Mouse (Mus musculus) liver, embryonic 12.5 days (tissue): Measurements from ENCODE around the gene Atf6. TPM values are rescaled to one million over a fixed set of nuclear protein-coding genes. Genes with fewer than 3 reads are reported as not detected.
A peak's percentile ranks its signal among the peaks of the same experiment; 100 is the strongest.

Experiments used
- ATAC-seq: fragments of 200-750 bp; cut with Nextera tagmentation; 2 replicates; pipeline ENCODE4 v1.8.0; 2017; ENCODE audit warnings: moderate number of reproducible peaks, mild to moderate bottlenecking, moderate library complexity
- H3K27ac ChIP-seq: fragments of 300-500 bp; sonication (generic); 2 replicates; pipeline ENCODE4 v1.5.1; 2016; ENCODE audit warnings: mild to moderate bottlenecking
- H3K27me3 ChIP-seq: fragments of 300-500 bp; sonication (generic); replicated peaks from 2 replicates; pipeline ENCODE4 v1.6.1; 2016; ENCODE audit warnings: mild to moderate bottlenecking, moderate library complexity
- H3K36me3 ChIP-seq: fragments of 300-500 bp; sonication (generic); 2 replicates; pipeline ENCODE4 v1.6.1; 2016; ENCODE audit warnings: mild to moderate bottlenecking, moderate library complexity
- H3K4me1 ChIP-seq: fragments of 300-500 bp; sonication (generic); 2 replicates; pipeline ENCODE4 v1.6.1; 2016
- H3K4me2 ChIP-seq: fragments of 300-500 bp; sonication (generic); 2 replicates; pipeline ENCODE4 v1.6.1; 2016; ENCODE audit warnings: mild to moderate bottlenecking, moderate library complexity
- H3K4me3 ChIP-seq: fragments of 300-500 bp; sonication (generic); 2 replicates; pipeline ENCODE4 v1.5.1; 2016; ENCODE audit warnings: mild to moderate bottlenecking, moderate library complexity
- H3K9ac ChIP-seq: fragments of 300-500 bp; sonication (generic); 2 replicates; pipeline ENCODE4 v1.6.1; 2016; ENCODE audit warnings: mild to moderate bottlenecking, moderate library complexity
- H3K9me3 ChIP-seq: fragments of 300-500 bp; sonication (generic); replicated peaks from 2 replicates; pipeline ENCODE4 v1.6.1; 2016; ENCODE audit warnings: mild to moderate bottlenecking, moderate library complexity
- WGBS: fragments of 180-500 bp; shearing (Covaris S2); methylation state at CpG from one replicate; pipeline ENCODE4 v1.1.7; 2016; ENCODE audit not compliant: insufficient replicate concordance; 5-methylcytosine and 5-hydroxymethylcytosine counted together
- polyA plus RNA-seq: library from polyadenylated mRNA; unstranded; fragments of >200 nt; fragmentation: Nextera tagmentation; extraction: Ambion mirVana; gene quantifications from 2 replicates; pipeline ENCODE4 v1.2.1, GENCODE M21; 2016

The Atf6 gene
- polyA plus RNA-seq, 1 experiment from 2014 or later, result 9.6 TPM

- Histone ChIP-seq H3K36me3 (no peaks in the 10 kb centered on the region), H3K4me2 (no peak overlapping the region), H3K4me1 (peaks cover 4% of the 10 kb centered on the region), H3K27me3 (peaks cover 26% of the 10 kb centered on the region), H3K9ac (no peak overlapping the region), H3K27ac (no peak overlapping the region), H3K4me3 (no peak overlapping the region), H3K9me3 (no peaks in the 10 kb centered on the region)
- 37% methylated on average over 16 of the region's 16 CpGs for WGBS
- no peak for ATAC-seq
Observed at GRCm38 (mm10) chr1:170898413-170899075, 31.0 kb upstream of the Atf6 start.

- Histone ChIP-seq H3K27ac (no peak overlapping the region), H3K4me3 (no peak overlapping the region), H3K9ac (no peak overlapping the region), H3K27me3 (peaks cover 9% of the 10 kb centered on the region), H3K4me1 (peaks cover 4% of the 10 kb centered on the region), H3K4me2 (no peak overlapping the region), H3K9me3 (no peaks in the 10 kb centered on the region), H3K36me3 (no peaks in the 10 kb centered on the region)
- 40% methylated on average over 5 of the region's 5 CpGs for WGBS
- ATAC-seq, result no peak
Observed at GRCm38 (mm10) chr1:170896651-170897281, 29.2 kb upstream of the Atf6 start.

GRCm38 (mm10) chr1:170894603-170895602, 27.3 kb upstream of the Atf6 start:
- no peaks in the 10 kb centered on the region for H3K36me3 ChIP-seq
- H3K4me1 ChIP-seq, result no peaks in the 10 kb centered on the region
- H3K4me3 ChIP-seq, result no peak overlapping the region
- H3K4me2 ChIP-seq, result no peak overlapping the region
- ATAC-seq, result no peak
- H3K9me3 ChIP-seq, result no peaks in the 10 kb centered on the region
- peaks cover 9% of the 10 kb centered on the region for H3K27me3 ChIP-seq
- H3K27ac ChIP-seq, result no peak overlapping the region
- no peak overlapping the region for H3K9ac ChIP-seq
- 52% methylated on average over 9 of the region's 9 CpGs for WGBS

GRCm38 (mm10) chr1:170892279-170892678, 24.7 kb upstream of the Atf6 start:
- Histone ChIP-seq H3K27me3 (peaks cover 7% of the 10 kb centered on the region), H3K36me3 (no peaks in the 10 kb centered on the region), H3K27ac (no peak overlapping the region), H3K4me3 (no peak overlapping the region), H3K4me2 (no peak overlapping the region), H3K4me1 (no peaks in the 10 kb centered on the region), H3K9me3 (no peaks in the 10 kb centered on the region), H3K9ac (no peak overlapping the region)
- WGBS, result 54% methylated on average over 1 of the region's 1 CpGs
- ATAC-seq, result no peak

- no peak overlapping the region for H3K9ac ChIP-seq
- WGBS, result 58% methylated on average over 2 of the region's 2 CpGs
Observed at GRCm38 (mm10) chr1:170891646-170892045, 24.1 kb upstream of the Atf6 start.

GRCm38 (mm10) chr1:170889310-170889709, 21.7 kb upstream of the Atf6 start:
- H3K9me3 ChIP-seq, result no peaks in the 10 kb centered on the region

More at GRCm38 (mm10) chr1:170891646-170892045, 24.1 kb upstream of the Atf6 start:
- H3K4me1 ChIP-seq, result no peaks in the 10 kb centered on the region
- H3K4me3 ChIP-seq, result no peak overlapping the region
- no peaks in the 10 kb centered on the region for H3K9me3 ChIP-seq
- no peak for ATAC-seq
- no peaks in the 10 kb centered on the region for H3K36me3 ChIP-seq
- H3K27ac ChIP-seq, result no peak overlapping the region
- peaks cover 7% of the 10 kb centered on the region for H3K27me3 ChIP-seq
- H3K4me2 ChIP-seq, result no peak overlapping the region

GRCm38 (mm10) chr1:170886044-170886458, 18.5 kb upstream of the Atf6 start:
- Histone ChIP-seq H3K27me3 (peaks cover 7% of the 10 kb centered on the region), H3K4me1 (peaks cover 40% of the 10 kb centered on the region), H3K9me3 (no peaks in the 10 kb centered on the region), H3K4me2 (peak overlapping the region; percentile 92), H3K9ac (peak overlapping the region; percentile 27; the same call in 1 of the 2 replicates), H3K4me3 (no peak overlapping the region), H3K36me3 (peaks cover 5% of the 10 kb centered on the region), H3K27ac (peak overlapping the region; percentile 51; the same call in 1 of the 2 replicates)
- peak; percentile 17; the same call in 1 of the 2 replicates for ATAC-seq
- 16% methylated on average over 6 of the region's 6 CpGs for WGBS

More at GRCm38 (mm10) chr1:170889310-170889709, 21.7 kb upstream of the Atf6 start:
- no peaks in the 10 kb centered on the region for H3K36me3 ChIP-seq
- no peak overlapping the region for H3K4me3 ChIP-seq
- 75% methylated on average over 4 of the region's 4 CpGs for WGBS
- H3K9ac ChIP-seq, result no peak overlapping the region
- H3K4me1 ChIP-seq, result peaks cover 20% of the 10 kb centered on the region
- H3K4me2 ChIP-seq, result no peak overlapping the region
- no peak overlapping the region for H3K27ac ChIP-seq
- H3K27me3 ChIP-seq, result peaks cover 7% of the 10 kb centered on the region
- ATAC-seq, result no peak

- H3K36me3 ChIP-seq, result peaks cover 15% of the 10 kb centered on the region
- H3K9me3 ChIP-seq, result no peaks in the 10 kb centered on the region
- H3K27ac ChIP-seq, result peak within 1 kb of the TSS; percentile 80
- under 1% methylated on average over 46 of the region's 46 CpGs for WGBS
- peaks cover 7% of the 10 kb centered on the region for H3K27me3 ChIP-seq
- H3K9ac ChIP-seq, result peak within 1 kb of the TSS; percentile 82
- ATAC-seq, result peak; percentile 86
- H3K4me3 ChIP-seq, result peak within 1 kb of the TSS; percentile 84
- H3K4me2 ChIP-seq, result peak within 1 kb of the TSS; percentile 92
- peaks cover 40% of the 10 kb centered on the region for H3K4me1 ChIP-seq
Observed at GRCm38 (mm10) chr1:170884978-170885561, 17.5 kb upstream of the Atf6 start, which contains the start of the genes Gm26620 and Dusp12. Gene Gm26620, plus strand, starts transcription at chr1:170885065. Gene Dusp12, minus strand, starts transcription at chr1:170885540.

- peaks cover 40% of the 10 kb centered on the region for H3K4me1 ChIP-seq
- H3K9me3 ChIP-seq, result no peaks in the 10 kb centered on the region
- H3K4me3 ChIP-seq, result peak overlapping the region; percentile 84
- peaks cover 21% of the 10 kb centered on the region for H3K36me3 ChIP-seq
- H3K27me3 ChIP-seq, result peaks cover 4% of the 10 kb centered on the region
- H3K27ac ChIP-seq, result peak overlapping the region; percentile 80; the same call in 1 of the 2 replicates
- 22% methylated on average over 8 of the region's 8 CpGs for WGBS
- peak overlapping the region; percentile 82 for H3K9ac ChIP-seq
- H3K4me2 ChIP-seq, result peak overlapping the region; percentile 92
- no peak for ATAC-seq
Observed at GRCm38 (mm10) chr1:170884390-170884789, 16.8 kb upstream of the Atf6 start.

- no peak overlapping the region for H3K4me3 ChIP-seq
- peaks cover 30% of the 10 kb centered on the region for H3K36me3 ChIP-seq
- no peaks in the 10 kb centered on the region for H3K9me3 ChIP-seq
- WGBS, result 67% methylated on average over 5 of the region's 5 CpGs
- H3K27ac ChIP-seq, result 0 out of 2 replicates have a peak overlapping the region, but pooled peaks have one; percentile 40
- ATAC-seq, result no peak
- peaks cover 40% of the 10 kb centered on the region for H3K4me1 ChIP-seq
- H3K4me2 ChIP-seq, result peak overlapping the region; percentile 92
- H3K9ac ChIP-seq, result no peak overlapping the region
- H3K27me3 ChIP-seq, result no peaks in the 10 kb centered on the region
Observed at GRCm38 (mm10) chr1:170882915-170883485, 15.4 kb upstream of the Atf6 start.

GRCm38 (mm10) chr1:170876906-170877305, 9.3 kb upstream of the Atf6 start:
- Histone ChIP-seq H3K4me2 (no peak overlapping the region), H3K36me3 (peaks cover 66% of the 10 kb centered on the region), H3K4me3 (no peak overlapping the region), H3K27ac (no peak overlapping the region), H3K9me3 (no peaks in the 10 kb centered on the region), H3K9ac (no peak overlapping the region), H3K4me1 (0 out of 2 replicates have a peak, but pooled peaks cover 6% of the 10 kb centered on the region), H3K27me3 (no peaks in the 10 kb centered on the region)
- WGBS, result 87% methylated on average over 5 of the region's 5 CpGs
- no peak for ATAC-seq
